Mouse (Mus musculus) stomach, postnatal 0 days (tissue): ENCODE results near the gene Rbms1. TPM values are rescaled to one million over a fixed set of nuclear protein-coding genes. Genes with fewer than 3 reads are reported as not detected.

Source experiments
- ATAC-seq: fragments of 200-750 bp; cut with Nextera tagmentation; 2 replicates; pipeline ENCODE4 v1.8.0; 2017; ENCODE audit not compliant: low FRiP score, low TSS enrichment
- DNase-seq: peaks from one replicate; pipeline ENCODE4 v3.0.0-alpha.2; 2016; ENCODE audit warnings: low spot score
- H3K27ac ChIP-seq: fragments of 300-500 bp; sonication (generic); replicated peaks from 2 replicates; pipeline ENCODE4 v1.5.1; 2014; ENCODE audit warnings: mild to moderate bottlenecking, control low read depth
- H3K27me3 ChIP-seq: fragments of 300-500 bp; sonication (generic); 2 replicates; pipeline ENCODE4 v1.6.1; 2014; ENCODE audit warnings: low read length; ENCODE audit not compliant: control insufficient read depth, insufficient read depth
- H3K36me3 ChIP-seq: fragments of 300-500 bp; sonication (generic); 2 replicates; pipeline ENCODE4 v1.6.1; 2014; ENCODE audit warnings: low read length, mixed read lengths; ENCODE audit not compliant: control insufficient read depth, insufficient read depth
- H3K4me1 ChIP-seq: fragments of 300-500 bp; sonication (generic); replicated peaks from 2 replicates; pipeline ENCODE4 v1.6.1; 2014; ENCODE audit warnings: antibody characterized with exemption; ENCODE audit not compliant: control insufficient read depth, insufficient read depth
- H3K4me2 ChIP-seq: fragments of 300-500 bp; sonication (generic); replicated peaks from 2 replicates; pipeline ENCODE4 v1.6.1; 2014; ENCODE audit warnings: low read depth, mild to moderate bottlenecking, control low read depth, moderate library complexity
- H3K4me3 ChIP-seq: fragments of 300-500 bp; sonication (generic); 2 replicates; pipeline ENCODE4 v1.5.1; 2014; ENCODE audit warnings: low read depth, low read length, control low read depth
- H3K9ac ChIP-seq: fragments of 300-500 bp; sonication (generic); 2 replicates; pipeline ENCODE4 v1.6.1; 2014; ENCODE audit warnings: mild to moderate bottlenecking, low read length, control low read depth, mixed read lengths
- H3K9me3 ChIP-seq: fragments of 300-500 bp; sonication (generic); 2 replicates; pipeline ENCODE4 v1.6.1; 2016; ENCODE audit warnings: low read length; ENCODE audit not compliant: control insufficient read depth
- CTCF ChIP-seq: IDR thresholded peaks from 2 replicates; pipeline ENCODE4 v1.5.1; 2016; ENCODE audit warnings: antibody characterized with exemption, low read depth, mild to moderate bottlenecking, moderate library complexity
- EP300 ChIP-seq: optimal IDR thresholded peaks from 2 replicates; pipeline ENCODE3; 2016; ENCODE audit warnings: antibody characterized with exemption
- WGBS: fragments of 180-500 bp; shearing (Covaris S2); extraction: QIAGEN DNeasy Blood & Tissue Kit; methylation state at CpG from one replicate; pipeline ENCODE4 v1.1.7; 2014; 5-methylcytosine and 5-hydroxymethylcytosine counted together
- polyA plus RNA-seq: library from polyadenylated mRNA; unstranded; fragments of >200 nt; fragmentation: Nextera tagmentation; extraction: Ambion mirVana; gene quantifications from 2 replicates; pipeline ENCODE4 v1.2.1, GENCODE M21; 2015

Gene Rbms1
- polyA plus RNA-seq, 1 experiment from 2014 or later = 81.1 TPM

- no peak for ATAC-seq
- no peak overlapping the region for H3K9ac ChIP-seq
- H3K9me3 ChIP-seq = no peaks in the 10 kb centered on the region
- H3K27ac ChIP-seq = no peak overlapping the region
- H3K27me3 ChIP-seq = no peaks in the 10 kb centered on the region
- H3K4me3 ChIP-seq = no peak overlapping the region
- H3K4me2 ChIP-seq = no peak overlapping the region
- 61% methylated on average over 3 of the region's 3 CpGs for WGBS
- H3K4me1 ChIP-seq = 0 out of 2 replicates have a peak, but pooled peaks cover 3% of the 10 kb centered on the region
- H3K36me3 ChIP-seq = no peaks in the 10 kb centered on the region
- TF ChIP-seq CTCF (no peak), EP300 (no peak)
- DNase-seq = no peak
These were observed 49.7 kb downstream of the Rbms1 start for GRCm38 (mm10) chr2:60913281-60913680.

- Histone ChIP-seq H3K9ac (no peak overlapping the region), H3K9me3 (no peaks in the 10 kb centered on the region), H3K4me2 (no peak overlapping the region), H3K4me3 (no peak overlapping the region), H3K36me3 (no peaks in the 10 kb centered on the region), H3K4me1 (0 out of 2 replicates have a peak, but pooled peaks cover 3% of the 10 kb centered on the region), H3K27me3 (no peaks in the 10 kb centered on the region), H3K27ac (no peak overlapping the region)
- ATAC-seq (no peak), DNase-seq (no peak)
- WGBS = 77% methylated on average over 8 of the region's 8 CpGs
- TF ChIP-seq CTCF = no peak
- no peak for TF ChIP-seq EP300
These were observed 51.3 kb downstream of the Rbms1 start for GRCm38 (mm10) chr2:60911716-60912115.

DNA sequence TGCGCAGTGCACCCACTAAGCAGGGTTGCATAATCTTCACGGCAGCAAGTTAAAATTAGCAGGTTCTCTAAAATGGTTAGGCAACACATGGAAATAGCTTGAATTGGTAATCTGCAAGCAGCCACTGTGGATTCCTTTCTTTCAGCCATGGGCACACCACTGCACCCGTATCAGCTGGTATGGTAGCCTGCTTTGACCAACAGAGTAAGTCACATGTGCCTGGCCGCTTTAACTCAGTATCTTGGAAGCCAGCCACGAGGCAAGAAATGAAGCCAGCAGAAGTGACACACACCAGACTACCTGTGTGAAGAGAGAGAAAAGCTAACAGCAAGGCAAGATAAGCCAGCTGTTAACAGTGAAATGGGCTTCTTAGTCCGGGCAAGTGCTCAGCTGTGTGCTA is 52.2 kb downstream of the Rbms1 start:
- H3K4me3 ChIP-seq = no peak overlapping the region
- DNase-seq (peak; percentile 74), ATAC-seq (peak; percentile 87)
- no peak overlapping the region for H3K27ac ChIP-seq
- TF ChIP-seq EP300 (no peak), CTCF (no peak)
- WGBS = 33% methylated on average over 6 of the region's 6 CpGs
- H3K4me2 ChIP-seq = no peak overlapping the region
- H3K9me3 ChIP-seq = no peaks in the 10 kb centered on the region
- H3K36me3 ChIP-seq = no peaks in the 10 kb centered on the region
- no peak overlapping the region for H3K9ac ChIP-seq
- no peaks in the 10 kb centered on the region for H3K27me3 ChIP-seq
- 0 out of 2 replicates have a peak, but pooled peaks cover 5% of the 10 kb centered on the region for H3K4me1 ChIP-seq

GRCm38 (mm10) chr2:60908551-60908950 is 54.4 kb downstream of the Rbms1 start:
- 55% methylated on average over 4 of the region's 4 CpGs for WGBS
- Histone ChIP-seq H3K9me3 (no peaks in the 10 kb centered on the region), H3K27ac (no peak overlapping the region), H3K27me3 (no peaks in the 10 kb centered on the region), H3K4me2 (no peak overlapping the region), H3K4me3 (no peak overlapping the region), H3K9ac (no peak overlapping the region), H3K4me1 (0 out of 2 replicates have a peak, but pooled peaks cover 5% of the 10 kb centered on the region), H3K36me3 (no peaks in the 10 kb centered on the region)
- no peak for TF ChIP-seq CTCF
- TF ChIP-seq EP300 = no peak
- ATAC-seq (no peak), DNase-seq (no peak)

- WGBS = 66% methylated on average over 12 of the region's 12 CpGs
- no peak overlapping the region for H3K4me2 ChIP-seq
- no peak for ATAC-seq
These were observed 54.9 kb downstream of the Rbms1 start for GRCm38 (mm10) chr2:60908116-60908515.

DNA sequence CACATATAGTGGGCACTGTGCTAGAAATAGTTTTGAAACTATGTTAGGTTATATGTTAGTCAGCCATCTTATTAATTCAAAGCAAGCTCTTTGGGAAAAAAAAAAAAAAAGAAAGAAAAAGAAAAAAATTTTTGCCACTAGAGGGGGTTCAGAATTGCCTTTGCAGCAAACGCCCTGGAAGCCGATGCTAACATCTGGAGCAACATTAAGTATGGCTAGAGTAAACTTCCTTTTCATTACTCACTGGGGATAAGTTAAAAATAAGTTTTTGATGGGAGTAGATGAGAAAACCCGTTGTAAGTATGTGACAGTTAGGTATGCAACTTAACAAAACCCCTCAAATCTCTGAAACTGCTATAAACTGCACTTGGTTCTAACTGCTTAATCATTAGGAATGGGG is 57.7 kb downstream of the Rbms1 start:
- Histone ChIP-seq H3K27me3 (no peaks in the 10 kb centered on the region), H3K4me1 (0 out of 2 replicates have a peak, but pooled peaks cover 2% of the 10 kb centered on the region), H3K4me3 (no peak overlapping the region), H3K9me3 (no peaks in the 10 kb centered on the region), H3K27ac (0 out of 2 replicates have a peak overlapping the region, but pooled peaks have one; percentile 65), H3K4me2 (no peak overlapping the region), H3K36me3 (no peaks in the 10 kb centered on the region), H3K9ac (no peak overlapping the region)
- TF ChIP-seq CTCF (peak; percentile 76), EP300 (no peak)
- 5% methylated on average over 3 of the region's 3 CpGs for WGBS
- ATAC-seq (no peak), DNase-seq (no peak)

More at GRCm38 (mm10) chr2:60908116-60908515, 54.9 kb downstream of the Rbms1 start:
- no peaks in the 10 kb centered on the region for H3K27me3 ChIP-seq
- DNase-seq = no peak
- H3K4me3 ChIP-seq = no peak overlapping the region
- 0 out of 2 replicates have a peak, but pooled peaks cover 5% of the 10 kb centered on the region for H3K4me1 ChIP-seq
- no peaks in the 10 kb centered on the region for H3K36me3 ChIP-seq
- H3K9ac ChIP-seq = no peak overlapping the region
- H3K9me3 ChIP-seq = no peaks in the 10 kb centered on the region
- TF ChIP-seq EP300 = no peak
- TF ChIP-seq CTCF = no peak
- H3K27ac ChIP-seq = no peak overlapping the region
